Mouse (Mus musculus) bone marrow, adult 2 months (tissue): ENCODE results near the gene Kirrel3.

Source experiments
- CTCF ChIP-seq: fragments of 200-500 bp; IDR thresholded peaks from 2 replicates; pipeline ENCODE4 v1.5.1; 2011; ENCODE audit warnings: low read length, control low read depth; ENCODE audit not compliant: control insufficient read depth, insufficient read depth
- POLR2A ChIP-seq: fragments of 200-500 bp; IDR thresholded peaks from 2 replicates; pipeline ENCODE4 v1.6.1; 2011; ENCODE audit warnings: low read depth, mild to moderate bottlenecking, control low read depth, low read length, borderline replicate concordance; ENCODE audit not compliant: control insufficient read depth

- TF ChIP-seq CTCF, result no peak
- TF ChIP-seq POLR2A, result no peak
These were observed 461.6 kb downstream of the Kirrel3 start for GRCm38 (mm10) chr9:34947258-34947657.
